Mouse (Mus musculus): ENCODE measurements around the gene Ppp6c. TPM values are rescaled to one million over a fixed set of nuclear protein-coding genes. Genes with fewer than 3 reads are reported as not detected.

Gene Ppp6c
- 9.6 TPM for polyA plus RNA-seq (2015; fragmentation: Illumina TruSeq; extraction: RNeasy Lipid Tissue Mini Kit (QIAGEN cat#74804); ENCODE audit: insufficient read depth, low read depth, low replicate concordance)

GRCm38 (mm10) chr2:39226019-39226640, at the start of gene Ppp6c:
Gene Ppp6c, minus strand, starts transcription at chr2:39226451.

GRCm38 (mm10) chr2:39190561-39191056, 35.6 kb downstream of the Ppp6c start, which contains the start of gene Scai:
Gene Scai, minus strand, starts transcription at chr2:39190734.

Other genes with a start within 250 kb of the Ppp6c start
- gene Wdr38, start 229.0 kb downstream of the Ppp6c start, polyA plus RNA-seq (2015; fragmentation: Illumina TruSeq; extraction: RNeasy Lipid Tissue Mini Kit (QIAGEN cat#74804); ENCODE audit: insufficient read depth, low read depth, low replicate concordance), result not detected
- 20.1 TPM for gene Arpc5l, start 221.1 kb downstream of the Ppp6c start, polyA plus RNA-seq (2015; fragmentation: Illumina TruSeq; extraction: RNeasy Lipid Tissue Mini Kit (QIAGEN cat#74804); ENCODE audit: insufficient read depth, low read depth, low replicate concordance)
- gene Rpl35, start 220.8 kb downstream of the Ppp6c start, polyA plus RNA-seq (2015; fragmentation: Illumina TruSeq; extraction: RNeasy Lipid Tissue Mini Kit (QIAGEN cat#74804); ENCODE audit: insufficient read depth, low read depth, low replicate concordance), result 259 TPM
- gene Golga1, start 160.9 kb downstream of the Ppp6c start, polyA plus RNA-seq (2015; fragmentation: Illumina TruSeq; extraction: RNeasy Lipid Tissue Mini Kit (QIAGEN cat#74804); ENCODE audit: insufficient read depth, low read depth, low replicate concordance), result 18.0 TPM
- gene Scai, start 35.7 kb downstream of the Ppp6c start, polyA plus RNA-seq (2015; fragmentation: Illumina TruSeq; extraction: RNeasy Lipid Tissue Mini Kit (QIAGEN cat#74804); ENCODE audit: insufficient read depth, low read depth, low replicate concordance), result 1.2 TPM